ENCODE assay signal across 22 mouse cellular contexts in the genomic region with DNA sequence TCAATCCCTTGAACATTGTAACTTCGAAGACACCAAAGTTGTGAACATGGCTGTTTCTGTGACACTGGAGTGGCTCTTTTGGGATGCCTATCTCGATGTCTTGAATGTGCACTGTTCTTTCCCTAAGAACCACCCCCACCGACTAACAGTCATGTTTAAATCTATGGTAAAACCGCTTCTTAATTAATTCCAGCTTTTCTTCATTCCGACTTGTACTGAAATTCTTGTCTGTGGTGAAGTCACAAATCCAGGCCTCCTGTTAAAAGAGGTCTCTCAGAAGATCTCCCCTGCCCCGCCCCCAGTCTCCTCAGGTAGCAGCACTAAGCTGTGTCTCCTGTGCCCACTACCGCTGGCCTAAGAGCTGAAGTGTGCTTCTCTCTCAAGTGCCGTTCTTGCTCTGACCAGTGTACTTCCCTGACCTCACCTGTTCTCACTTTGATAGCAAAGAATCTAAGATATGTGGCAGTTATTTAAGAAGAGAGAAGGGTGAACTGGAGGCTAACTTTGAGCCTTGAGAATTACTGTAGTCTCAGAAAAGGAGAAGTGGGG.
"Had no signal": no experiment of that assay in that cellular context is flagged by ENCODE, and none has a peak within 500 bp of the region (broad histone marks: within the 10 kb centered on the region; RNA-seq: fewer than 3 reads in every experiment).

No protein-coding gene starts in this region.

- H3K27me3 ChIP-seq: intestine, embryonic 15.5 days; kidney, embryonic 15.5 days; liver, embryonic 12.5 days; liver, embryonic 15.5 days; midbrain, embryonic 12.5 days; midbrain, embryonic 15.5 days had no signal

- ATAC-seq: intestine, embryonic 15.5 days; liver, embryonic 12.5 days; midbrain, embryonic 15.5 days had no signal

- H3K36me3 ChIP-seq: intestine, embryonic 15.5 days; kidney, embryonic 15.5 days; limb, embryonic 13.5 days; liver, embryonic 12.5 days; liver, embryonic 15.5 days; midbrain, embryonic 12.5 days; midbrain, embryonic 15.5 days; neural tube, embryonic 13.5 days had no signal

- DNase-seq: kidney, adult 11 months; kidney, adult 8-10 months; kidney, postnatal 14 days; kidney, postnatal 4 days; left cerebral cortex, postnatal 4 days; liver; lung, embryonic 14.5 days; retina, postnatal 1 day; right cerebral cortex, postnatal 25 days; thymus, adult 2 months; thymus, postnatal 14 days; thymus, postnatal 4 days had no signal

- H3K27ac ChIP-seq: intestine, embryonic 15.5 days; kidney, embryonic 15.5 days; limb, embryonic 13.5 days; liver, embryonic 12.5 days; liver, embryonic 15.5 days; midbrain, embryonic 12.5 days; midbrain, embryonic 15.5 days; neural tube, embryonic 13.5 days; stomach, postnatal 0 days had no signal

- H3K9ac ChIP-seq: intestine, embryonic 15.5 days; kidney, embryonic 15.5 days; limb, embryonic 13.5 days; liver, embryonic 12.5 days; liver, embryonic 15.5 days; lung, embryonic 14.5 days; midbrain, embryonic 12.5 days; midbrain, embryonic 15.5 days; neural tube, embryonic 13.5 days had no signal

- H3K9me3 ChIP-seq: intestine, embryonic 15.5 days; kidney, embryonic 15.5 days; limb, embryonic 13.5 days; liver, embryonic 12.5 days; liver, embryonic 15.5 days; midbrain, embryonic 12.5 days; midbrain, embryonic 15.5 days; neural tube, embryonic 13.5 days had no signal

- H3K4me2 ChIP-seq: intestine, embryonic 15.5 days; kidney, embryonic 15.5 days; limb, embryonic 13.5 days; liver, embryonic 12.5 days; liver, embryonic 15.5 days; lung, embryonic 14.5 days; midbrain, embryonic 12.5 days; midbrain, embryonic 15.5 days; neural tube, embryonic 13.5 days had no signal

- H3K4me1 ChIP-seq: liver, embryonic 12.5 days; liver, embryonic 15.5 days had no signal

- H3K4me3 ChIP-seq: intestine, embryonic 15.5 days; kidney, embryonic 15.5 days; limb, embryonic 13.5 days; liver, embryonic 12.5 days; liver, embryonic 15.5 days; midbrain, embryonic 12.5 days; midbrain, embryonic 15.5 days; myocyte; neural tube, embryonic 13.5 days had no signal
